Mouse (Mus musculus) forebrain, postnatal 0 days (tissue): ENCODE results near the gene Urm1. TPM values are rescaled to one million over a fixed set of nuclear protein-coding genes. Genes with fewer than 3 reads are reported as not detected.

Source experiments
- ATAC-seq: fragments of 200-750 bp; cut with Nextera tagmentation; 2 replicates; pipeline ENCODE4 v1.8.0; 2017; ENCODE audit warnings: mild to moderate bottlenecking, moderate library complexity
- DNase-seq: peaks from one replicate; pipeline ENCODE4 v3.0.0-alpha.2; 2015
- H3K27ac ChIP-seq: fragments of 300-500 bp; sonication (generic); 2 replicates; pipeline ENCODE4 v1.5.1; 2014; ENCODE audit warnings: low read depth, mild to moderate bottlenecking, antibody characterized with exemption, low read length, moderate library complexity, mixed read lengths
- H3K27me3 ChIP-seq: fragments of 300-500 bp; sonication (generic); 2 replicates; pipeline ENCODE4 v1.6.1; 2014; ENCODE audit warnings: mild to moderate bottlenecking, low read length, mixed read lengths; ENCODE audit not compliant: insufficient read depth
- H3K36me3 ChIP-seq: fragments of 300-500 bp; sonication (generic); 2 replicates; pipeline ENCODE4 v1.6.1; 2014; ENCODE audit warnings: mild to moderate bottlenecking, moderate library complexity; ENCODE audit not compliant: insufficient read depth
- H3K4me1 ChIP-seq: fragments of 300-500 bp; sonication (generic); 2 replicates; pipeline ENCODE4 v1.6.1; 2014; ENCODE audit warnings: antibody characterized with exemption; ENCODE audit not compliant: insufficient read depth
- H3K4me2 ChIP-seq: fragments of 300-500 bp; sonication (generic); 2 replicates; pipeline ENCODE4 v1.6.1; 2014; ENCODE audit warnings: low read depth, mild to moderate bottlenecking, moderate library complexity
- H3K4me3 ChIP-seq: fragments of 300-500 bp; sonication (generic); 2 replicates; pipeline ENCODE4 v1.5.1; 2014; ENCODE audit warnings: low read depth, low read length, mixed read lengths
- H3K9ac ChIP-seq: fragments of 300-500 bp; sonication (generic); 2 replicates; pipeline ENCODE4 v1.6.1; 2014; ENCODE audit warnings: mild to moderate bottlenecking
- H3K9me3 ChIP-seq: fragments of 300-500 bp; sonication (generic); 2 replicates; pipeline ENCODE4 v1.6.1; 2016; ENCODE audit warnings: low read length
- CTCF ChIP-seq: sonication (generic); IDR thresholded peaks from 2 replicates; pipeline ENCODE4 v1.5.1; 2016; ENCODE audit warnings: antibody characterized with exemption, control low read depth, low read depth
- WGBS: fragments of 180-500 bp; shearing (Covaris S2); extraction: QIAGEN DNeasy Blood & Tissue Kit; methylation state at CpG from one replicate; pipeline ENCODE4 v1.1.7; 2014; 5-methylcytosine and 5-hydroxymethylcytosine counted together
- polyA plus RNA-seq: library from polyadenylated mRNA; unstranded; fragments of >200 nt; fragmentation: Nextera tagmentation; extraction: Ambion mirVana; gene quantifications from 2 replicates; pipeline ENCODE4 v1.2.1, GENCODE M21; 2015
- total RNA-seq: library from RNA; depleted of rRNA; stranded (reverse); fragments of >200 nt; gene quantifications from 2 replicates; pipeline ENCODE4 v1.2.3, GENCODE M21; 2014

Gene Urm1
- total and polyA plus RNA-seq, 2 experiments from 2014 or later: 27.3 to 91.9 TPM

DNA sequence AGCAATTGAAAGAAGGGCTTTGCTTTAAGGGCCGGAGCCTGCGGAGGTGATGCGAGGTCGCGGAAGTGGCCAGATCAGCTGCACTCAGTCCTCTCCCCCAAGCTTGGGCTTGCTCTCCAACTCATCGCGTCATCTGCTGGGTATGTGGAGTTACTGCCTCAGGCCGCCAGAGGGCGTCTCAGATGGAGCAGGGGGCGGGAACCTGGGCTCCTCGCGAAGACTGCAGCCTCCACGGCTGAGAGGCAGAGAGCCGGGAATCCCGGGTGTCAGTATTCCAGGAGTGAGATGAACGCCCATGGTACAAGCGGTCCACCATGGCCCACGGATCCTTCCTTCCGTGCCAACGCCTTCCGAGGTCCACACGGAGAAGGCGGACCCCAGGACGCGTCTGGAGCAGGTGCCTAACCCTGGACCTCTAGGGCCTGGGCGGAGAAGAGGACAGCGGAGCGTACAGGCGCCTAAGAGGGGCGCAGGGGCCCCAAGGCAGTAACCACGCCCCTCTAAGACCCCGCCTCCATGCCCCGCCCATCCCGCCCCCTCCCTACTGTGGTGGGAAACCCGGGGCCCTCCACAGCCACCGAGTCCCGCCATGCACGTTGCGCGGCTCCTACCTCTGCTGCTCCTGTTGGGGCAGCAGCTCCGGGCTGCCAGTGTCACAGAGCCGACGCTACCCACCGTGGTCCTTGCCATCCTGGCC is 49.2 kb downstream of the Urm1 start, which contains the start of gene Cercam:
Gene Cercam, plus strand, starts transcription at position 216 of the 697 bp plus-strand sequence.
- Histone ChIP-seq H3K4me2 (peak within 1 kb of the TSS; percentile 83), H3K9me3 (no peaks in the 10 kb centered on the region), H3K27me3 (no peaks in the 10 kb centered on the region), H3K9ac (peak within 1 kb of the TSS; percentile 68), H3K4me3 (peak within 1 kb of the TSS; percentile 56), H3K36me3 (no peaks in the 10 kb centered on the region), H3K4me1 (peaks cover 8% of the 10 kb centered on the region; the same call in 1 of the 2 replicates), H3K27ac (peak within 1 kb of the TSS; percentile 69)
- peak; percentile 94 for TF ChIP-seq CTCF
- ATAC-seq (peak; percentile 95), DNase-seq (peak; percentile 95)
- under 1% methylated on average over 44 of the region's 44 CpGs for WGBS

DNA sequence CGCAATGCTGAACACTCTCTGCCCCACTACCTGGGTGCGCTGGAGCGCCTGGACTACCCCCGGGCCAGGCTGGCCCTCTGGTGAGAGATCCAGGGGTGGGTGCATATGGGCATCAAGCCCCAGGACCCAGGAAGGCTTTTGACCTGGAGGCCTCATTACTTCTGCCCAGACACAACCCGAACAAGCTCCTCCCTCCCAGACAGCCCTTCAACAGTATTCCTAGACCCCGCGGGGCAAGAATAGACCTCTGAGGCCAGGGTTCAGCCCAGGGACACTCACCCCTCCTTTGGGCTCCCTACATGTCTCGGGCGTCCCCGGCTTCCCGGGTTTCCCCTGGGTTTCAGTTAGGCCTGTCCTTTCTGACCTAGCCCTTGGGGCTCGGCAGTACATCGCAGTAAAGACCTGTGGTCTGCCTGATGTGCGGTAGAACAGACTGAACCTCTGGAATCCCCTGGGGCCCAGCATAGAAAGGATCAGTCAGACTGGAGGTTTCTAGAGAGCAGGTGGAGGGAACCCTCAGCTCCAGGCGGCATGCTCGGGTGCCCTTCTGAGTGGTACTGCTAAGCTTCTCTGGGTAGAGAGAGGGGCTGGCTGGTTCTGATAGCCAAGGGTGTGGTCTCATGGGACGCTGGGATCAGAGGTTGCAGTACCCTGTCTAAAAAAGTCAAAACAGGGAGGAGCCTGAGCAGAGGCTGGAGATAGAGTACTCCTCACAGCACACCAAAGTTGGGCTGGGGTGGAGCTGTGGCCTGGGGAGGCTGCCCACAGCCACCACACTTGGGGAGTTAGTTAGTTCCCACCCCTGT is 50.0 kb downstream of the Urm1 start:
- WGBS: 4% methylated on average over 17 of the region's 17 CpGs
- H3K9me3 ChIP-seq: no peaks in the 10 kb centered on the region
- H3K27ac ChIP-seq: peak overlapping the region; percentile 69; the same call in 1 of the 2 replicates
- ATAC-seq (no peak), DNase-seq (no peak)
- peak overlapping the region; percentile 68 for H3K9ac ChIP-seq
- H3K4me2 ChIP-seq: peak overlapping the region; percentile 83
- no peaks in the 10 kb centered on the region for H3K27me3 ChIP-seq
- peaks cover 8% of the 10 kb centered on the region; the same call in 1 of the 2 replicates for H3K4me1 ChIP-seq
- H3K36me3 ChIP-seq: no peaks in the 10 kb centered on the region
- no peak for TF ChIP-seq CTCF
- H3K4me3 ChIP-seq: peak overlapping the region; percentile 56

DNA sequence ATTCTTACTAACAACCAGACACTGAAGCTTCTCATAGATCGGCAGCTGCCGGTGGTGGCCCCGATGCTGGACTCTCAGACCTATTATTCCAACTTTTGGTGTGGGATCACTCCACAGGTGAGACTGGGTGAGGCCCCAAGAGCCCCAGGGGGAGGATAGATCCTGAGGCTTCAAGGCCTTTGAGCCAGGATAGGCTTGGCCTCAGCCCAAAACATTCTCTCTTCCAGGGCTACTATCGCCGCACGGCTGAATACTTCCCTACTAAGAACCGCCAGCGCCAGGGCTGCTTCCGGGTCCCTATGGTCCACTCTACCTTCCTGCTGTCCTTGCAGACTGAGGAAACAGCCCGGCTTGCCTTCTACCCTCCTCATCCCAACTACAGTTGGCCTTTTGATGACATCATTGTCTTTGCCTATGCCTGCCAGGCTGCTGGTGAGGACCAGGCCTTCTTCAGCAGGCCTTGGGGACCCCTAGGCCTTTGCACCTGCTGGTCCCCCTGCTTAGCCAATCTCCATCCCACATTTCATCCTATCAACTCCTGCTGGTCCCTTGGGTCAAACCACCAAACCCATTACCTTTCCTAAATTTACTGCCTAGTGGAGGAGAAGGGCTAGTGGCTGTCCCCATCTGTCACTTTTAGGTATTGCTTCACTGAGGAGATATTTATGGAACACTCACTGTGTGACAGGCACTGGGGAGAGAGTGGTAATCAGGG is 52.9 kb downstream of the Urm1 start:
- WGBS: 90% methylated on average over 10 of the region's 10 CpGs
- TF ChIP-seq CTCF: no peak
- no peaks in the 10 kb centered on the region for H3K9me3 ChIP-seq
- no peak for ATAC-seq
- no peak overlapping the region for H3K4me2 ChIP-seq
- H3K27ac ChIP-seq: no peak overlapping the region
- no peaks in the 10 kb centered on the region for H3K36me3 ChIP-seq
- no peak overlapping the region for H3K4me3 ChIP-seq
- no peak for DNase-seq
- H3K27me3 ChIP-seq: no peaks in the 10 kb centered on the region
- no peak overlapping the region for H3K9ac ChIP-seq
- peaks cover 8% of the 10 kb centered on the region; the same call in 1 of the 2 replicates for H3K4me1 ChIP-seq

DNA sequence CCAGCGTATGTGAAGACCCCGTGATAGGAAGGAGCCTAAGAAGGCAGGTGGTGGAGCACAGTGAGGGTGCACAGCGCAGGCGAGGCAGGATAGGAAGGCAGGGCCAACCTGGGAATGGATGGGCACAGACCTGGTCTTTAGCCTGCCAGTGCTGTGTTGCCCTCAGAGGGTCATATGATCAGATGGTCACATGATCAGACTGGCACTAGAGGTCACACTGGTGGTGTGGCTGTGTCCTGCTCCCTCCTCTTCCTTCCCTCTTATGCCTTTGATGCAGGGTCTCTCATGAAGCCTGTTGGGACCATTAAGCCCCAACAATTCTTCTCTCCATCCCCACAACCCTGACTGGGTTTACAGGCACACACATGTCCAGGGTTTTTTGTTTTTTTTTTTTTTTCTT is 53.9 kb downstream of the Urm1 start:
- Histone ChIP-seq H3K36me3 (no peaks in the 10 kb centered on the region), H3K9me3 (no peaks in the 10 kb centered on the region), H3K27me3 (no peaks in the 10 kb centered on the region), H3K4me3 (no peak overlapping the region), H3K27ac (no peak overlapping the region), H3K9ac (no peak overlapping the region), H3K4me1 (peaks cover 8% of the 10 kb centered on the region; the same call in 1 of the 2 replicates), H3K4me2 (no peak overlapping the region)
- DNase-seq (no peak), ATAC-seq (no peak)
- TF ChIP-seq CTCF: no peak
- WGBS: 84% methylated on average over 4 of the region's 4 CpGs

DNA sequence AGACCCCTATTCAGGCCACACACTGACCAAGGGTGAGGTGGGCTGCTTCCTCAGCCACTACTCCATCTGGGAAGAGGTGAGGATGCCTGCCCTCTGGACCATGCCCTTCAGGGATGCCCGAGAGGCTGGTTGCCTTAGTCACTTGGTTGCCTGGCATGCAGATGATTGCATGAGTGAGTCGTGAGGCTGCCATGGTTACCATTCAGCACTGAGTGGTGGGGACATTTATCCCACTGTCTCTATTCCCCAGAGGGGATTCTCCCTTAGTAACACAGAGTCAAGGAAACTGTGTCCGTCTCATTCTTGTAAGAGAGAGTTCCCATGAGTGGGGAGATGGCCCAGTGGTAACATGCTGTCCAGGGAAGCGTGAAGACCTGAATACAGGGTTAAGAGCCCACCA is 58.2 kb downstream of the Urm1 start:
- Histone ChIP-seq H3K27me3 (no peaks in the 10 kb centered on the region), H3K9me3 (no peaks in the 10 kb centered on the region), H3K9ac (no peak overlapping the region), H3K36me3 (no peaks in the 10 kb centered on the region), H3K4me3 (no peak overlapping the region), H3K4me1 (no peaks in the 10 kb centered on the region), H3K27ac (no peak overlapping the region), H3K4me2 (no peak overlapping the region)
- no peak for DNase-seq
- peak; percentile 53; the same call in 1 of the 2 replicates for ATAC-seq
- no peak for TF ChIP-seq CTCF
- 58% methylated on average over 4 of the region's 4 CpGs for WGBS

DNA sequence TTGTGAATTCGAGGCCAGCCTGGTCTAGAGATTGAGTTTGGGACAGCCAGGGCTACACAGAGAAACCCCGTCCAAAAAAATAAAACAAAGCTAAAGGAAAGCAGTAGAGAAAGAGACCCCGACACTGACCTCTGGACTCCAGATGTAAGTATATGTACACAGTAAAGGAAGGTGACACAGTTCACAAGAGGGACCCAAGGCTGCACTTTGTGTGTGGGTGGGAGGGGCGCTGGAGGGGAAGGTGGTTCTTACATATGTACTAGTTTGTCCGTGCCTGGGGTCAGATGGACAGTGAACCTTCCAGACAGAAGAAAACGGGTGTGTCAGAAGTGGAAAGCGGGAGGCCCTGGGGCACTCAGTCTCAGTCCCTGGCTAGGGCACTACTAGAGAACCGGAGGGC is 59.3 kb downstream of the Urm1 start:
- H3K36me3 ChIP-seq: no peaks in the 10 kb centered on the region
- H3K27me3 ChIP-seq: no peaks in the 10 kb centered on the region
- 77% methylated on average over 8 of the region's 8 CpGs for WGBS
- H3K9me3 ChIP-seq: no peaks in the 10 kb centered on the region
- ATAC-seq (no peak), DNase-seq (no peak)
- no peak overlapping the region for H3K9ac ChIP-seq
- no peak overlapping the region for H3K27ac ChIP-seq
- no peaks in the 10 kb centered on the region for H3K4me1 ChIP-seq
- no peak overlapping the region for H3K4me2 ChIP-seq
- no peak overlapping the region for H3K4me3 ChIP-seq
- TF ChIP-seq CTCF: no peak
